Mouse (Mus musculus): ENCODE results near the gene Muc3.
"Not testable (repeated sequence)": the region's sequence is repeated elsewhere in the genome, so short reads cannot be mapped to it uniquely, and the experiment has no call there.

Gene Muc3

DNA sequence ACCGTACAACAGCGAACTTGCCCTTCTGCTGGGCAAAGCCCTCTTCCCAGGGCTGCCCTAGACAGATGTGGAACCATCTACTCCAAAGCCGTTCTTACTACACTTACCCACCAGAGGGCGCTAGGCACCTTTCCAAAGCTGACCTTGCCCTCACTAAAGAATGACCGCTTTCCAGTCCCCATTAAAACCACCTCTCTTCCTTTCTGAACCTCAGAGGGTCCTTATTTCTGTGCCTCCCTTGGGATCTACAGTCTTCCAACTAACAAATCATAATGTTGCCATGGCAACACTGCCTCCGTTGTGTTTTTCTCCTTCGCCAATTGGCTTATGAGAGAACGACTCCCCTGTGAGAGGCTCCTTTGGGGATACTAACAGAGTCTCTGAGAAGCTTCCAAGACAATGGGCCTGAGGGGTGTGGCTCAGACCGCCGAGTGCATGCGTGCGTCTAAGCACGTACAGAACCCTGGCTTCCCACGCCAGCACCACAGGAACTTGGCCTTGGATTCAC, 26.4 kb downstream of the Muc3 start:
- peak; percentile 73 for DNase-seq (ENCODE audit: low spot score)

DNA sequence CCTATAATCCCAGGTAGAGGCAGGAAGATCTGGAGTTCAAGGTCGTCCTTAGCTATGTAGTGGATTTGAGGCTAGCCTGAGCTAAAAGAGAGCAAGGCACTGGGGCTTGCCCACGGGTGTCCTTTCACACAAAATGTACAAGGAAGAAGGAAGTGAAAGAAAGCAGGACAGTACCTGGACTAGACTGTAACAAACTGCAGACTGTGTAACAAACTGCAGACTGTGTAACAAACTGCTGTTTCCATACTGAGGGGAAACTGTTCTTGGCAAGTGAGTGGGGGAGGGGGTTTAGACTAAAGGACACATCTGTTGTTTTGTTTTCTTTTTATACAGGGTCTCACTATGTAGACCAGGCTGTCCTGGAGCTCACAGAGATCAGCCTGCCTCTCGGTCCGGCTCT, 27.8 kb downstream of the Muc3 start:
- no peak for DNase-seq (ENCODE audit: low spot score)

DNA sequence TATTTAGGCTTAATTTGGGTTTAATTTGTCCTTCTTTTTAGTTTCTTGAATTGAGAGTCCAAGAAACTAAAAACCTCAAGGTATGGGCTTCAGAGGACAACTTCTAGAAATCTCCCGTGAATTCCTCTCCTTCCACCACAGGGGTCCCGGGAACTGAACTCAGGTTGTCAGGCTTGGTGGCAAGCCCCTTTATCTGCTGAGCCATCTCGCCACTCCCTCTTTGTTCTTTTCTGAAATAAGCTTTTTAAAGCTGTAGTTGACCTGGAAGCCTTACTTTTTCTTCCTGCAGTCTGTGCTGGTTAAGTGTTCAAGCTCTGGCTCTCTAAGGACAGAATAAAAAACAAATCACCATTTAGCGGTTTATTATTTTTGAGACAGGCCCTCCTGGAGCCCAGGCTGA, 30.2 kb downstream of the Muc3 start:
- no peak for DNase-seq (ENCODE audit: low spot score)

DNA sequence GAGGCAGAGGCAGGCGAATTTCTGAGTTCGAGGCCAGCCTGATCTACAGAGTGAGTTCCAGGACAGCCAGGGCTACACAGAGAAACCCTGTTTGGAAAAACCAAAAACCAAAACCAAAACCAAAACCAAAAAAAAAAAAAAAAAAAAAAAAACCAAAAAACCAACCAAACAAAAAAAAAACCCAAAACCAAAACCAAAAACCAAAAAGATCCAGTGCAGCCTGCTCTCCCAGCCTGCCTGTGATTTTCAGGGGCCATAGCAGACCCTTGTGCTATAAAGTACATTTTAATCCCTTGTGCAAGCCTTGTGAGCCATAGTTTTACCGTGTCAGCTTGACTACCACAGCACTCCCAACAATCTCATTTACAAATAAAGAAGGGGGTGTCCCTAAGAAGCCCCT, 31.1 kb downstream of the Muc3 start:
- DNase-seq (ENCODE audit: low spot score): not testable (repeated sequence)

DNA sequence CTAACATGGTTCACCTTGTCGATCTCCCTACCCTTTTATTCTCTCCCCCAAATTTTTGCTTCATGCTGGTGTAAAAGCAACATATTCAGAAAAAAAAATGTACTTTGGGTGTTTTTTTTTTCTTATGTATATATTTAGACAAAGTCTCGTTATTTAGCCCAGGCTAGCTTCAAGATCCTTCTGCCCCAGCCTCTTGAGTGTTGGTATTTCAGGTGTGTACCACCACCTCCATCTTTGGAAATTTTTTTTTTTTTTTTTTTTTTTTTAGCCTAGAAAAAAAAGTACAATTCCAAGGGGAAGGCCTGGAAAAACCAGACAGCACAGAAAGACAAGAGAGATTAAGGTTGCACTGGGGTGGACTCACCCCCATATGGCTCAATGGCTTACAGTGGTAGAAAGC, 32.1 kb downstream of the Muc3 start:
- DNase-seq (ENCODE audit: low spot score): no peak

DNA sequence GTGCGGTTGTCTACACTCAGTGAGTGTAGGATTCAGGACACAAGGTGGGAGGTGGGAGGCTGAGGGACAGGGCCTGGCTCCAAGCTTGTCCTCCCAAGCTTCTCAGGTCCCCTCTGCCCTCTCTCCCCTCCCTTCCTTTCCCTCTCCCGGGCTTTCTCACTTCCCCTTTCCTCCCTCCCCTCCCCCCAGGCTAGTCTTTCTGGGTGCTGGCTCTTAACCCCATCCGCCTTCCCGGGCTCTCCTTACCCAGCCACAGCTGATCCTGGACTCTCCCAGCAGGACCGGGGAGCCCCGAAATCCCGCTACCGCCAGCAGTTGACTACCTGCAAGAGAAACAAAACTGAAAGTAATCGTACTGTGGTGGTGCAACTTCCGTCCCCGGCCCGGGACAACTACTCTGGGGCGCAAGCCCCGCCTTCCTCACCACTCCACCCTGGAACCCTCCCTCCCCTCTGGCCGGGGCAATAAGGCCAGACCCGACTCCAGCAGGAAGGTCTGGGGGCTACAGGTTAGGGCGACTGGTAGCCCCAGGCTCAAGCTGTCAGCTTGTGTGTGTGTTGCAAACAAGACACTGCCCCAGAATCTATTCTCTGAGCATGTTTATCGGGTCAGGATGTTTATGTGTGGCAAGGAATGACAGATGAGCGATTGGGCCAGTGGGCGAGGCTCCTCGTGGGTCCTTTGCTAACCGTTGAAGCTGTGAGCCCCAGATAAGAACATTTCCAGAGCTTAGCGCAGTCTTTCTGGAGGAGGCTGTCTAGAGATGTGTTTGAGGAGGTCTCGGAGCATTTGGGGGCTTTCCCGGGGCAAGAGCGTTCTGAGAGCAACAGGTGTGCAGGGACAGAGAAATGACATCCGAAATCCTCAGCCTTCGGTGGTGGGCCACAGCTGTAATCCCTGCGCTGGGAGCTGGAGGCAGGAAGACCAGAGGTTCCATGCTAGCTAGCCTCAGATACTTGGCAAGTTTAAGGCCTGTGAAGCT, 33.0 kb downstream of the Muc3 start, which contains the start of gene Trim56:
TSS of gene Trim56 (minus strand) at position 344 of the 982 bp plus-strand sequence.
- DNase-seq (ENCODE audit: low spot score): peak; percentile 88

DNA sequence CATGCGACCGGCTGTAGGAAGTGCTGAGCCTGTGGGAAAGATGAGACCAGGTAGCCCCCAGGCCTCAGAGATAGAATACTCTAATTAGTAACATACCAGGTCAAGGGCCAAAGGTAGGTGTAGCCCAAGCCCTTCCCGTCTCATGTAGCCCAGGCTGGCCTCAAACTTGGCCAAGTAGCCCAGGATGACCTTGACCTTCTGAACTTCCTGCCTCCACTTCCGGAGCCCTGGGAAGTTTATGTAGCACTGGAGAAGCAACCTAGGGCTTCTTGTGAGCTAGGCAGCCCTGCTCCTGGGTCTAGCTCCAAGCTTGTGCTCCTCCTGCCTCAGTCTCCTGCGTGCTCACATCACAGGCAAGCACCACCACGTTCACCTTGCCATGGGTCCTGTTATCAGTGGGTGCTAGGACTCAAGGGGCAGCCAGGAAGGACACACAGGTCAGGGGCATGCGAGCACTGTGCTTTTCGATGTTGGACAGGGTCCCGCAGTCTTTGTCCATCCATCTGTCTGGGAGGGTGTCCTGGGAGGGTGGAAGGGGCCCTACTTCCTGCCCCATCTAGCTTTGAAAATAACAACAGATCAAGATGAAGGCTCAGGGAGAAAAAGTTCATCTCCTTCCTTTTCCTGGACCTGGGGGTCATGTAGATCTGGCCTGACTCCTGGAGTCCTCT, 34.1 kb downstream of the Muc3 start:
- no peak for DNase-seq (ENCODE audit: low spot score)

DNA sequence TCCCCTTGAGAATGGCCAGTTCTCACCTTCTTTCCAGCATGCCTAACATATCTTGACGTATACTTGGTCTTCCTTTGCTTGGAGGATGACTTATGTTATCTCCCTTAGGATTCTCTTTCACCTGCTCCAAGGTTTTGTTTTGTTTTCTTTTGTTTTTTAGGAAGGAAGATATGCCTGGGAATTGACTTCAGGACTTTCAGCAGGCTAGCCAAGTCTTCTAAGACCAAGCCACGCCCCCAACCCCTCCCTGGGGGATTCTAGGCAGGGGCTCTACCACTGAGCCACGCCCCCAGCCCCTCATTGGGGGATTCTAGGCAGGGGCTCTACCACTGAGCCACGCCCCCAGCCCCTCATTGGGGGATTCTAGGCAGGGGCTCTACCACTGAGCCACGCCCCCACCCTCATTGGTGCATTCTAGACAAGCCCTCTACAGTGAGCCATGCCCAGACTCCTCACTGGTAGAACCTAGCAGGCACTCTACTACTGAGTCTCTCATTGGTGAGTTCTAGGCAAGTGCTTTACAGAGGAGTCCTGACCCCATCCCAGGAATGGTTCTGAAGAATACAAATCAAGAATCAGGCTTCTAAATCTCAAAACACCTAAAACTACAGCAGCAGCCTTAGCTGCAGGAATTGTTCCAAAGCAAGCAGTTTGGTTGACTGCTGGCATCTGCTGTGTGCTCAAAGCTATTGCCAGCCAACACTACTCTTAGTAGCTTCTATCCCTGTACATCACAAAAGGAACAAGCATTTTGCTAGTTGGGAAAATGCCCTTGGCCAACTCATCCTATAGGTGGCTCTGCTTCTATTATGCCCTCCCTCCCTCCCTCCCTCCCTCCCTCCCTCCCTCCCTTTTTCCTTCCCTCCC, 37.3 kb downstream of the Muc3 start:
- DNase-seq (ENCODE audit: low spot score): no peak

DNA sequence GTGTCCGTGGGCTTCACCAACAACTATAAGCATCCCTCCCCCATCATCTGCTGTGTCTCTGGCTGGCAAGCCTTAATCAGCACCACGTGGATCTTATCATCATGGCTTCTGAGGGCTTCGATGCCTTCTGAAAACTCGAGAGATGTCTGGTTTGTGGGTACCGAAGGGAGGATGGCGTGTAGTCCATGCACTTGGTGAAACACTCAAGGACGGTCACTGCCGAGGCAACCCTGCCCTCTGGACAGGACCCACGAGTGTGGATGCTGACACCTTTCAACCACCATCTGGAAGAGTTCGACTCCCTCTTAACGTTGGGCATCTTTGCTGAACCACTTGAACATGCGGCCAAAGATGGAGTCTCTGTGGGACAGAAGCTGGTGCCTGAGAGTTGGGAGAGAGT, 38.3 kb downstream of the Muc3 start:
- DNase-seq (ENCODE audit: low spot score): no peak

DNA sequence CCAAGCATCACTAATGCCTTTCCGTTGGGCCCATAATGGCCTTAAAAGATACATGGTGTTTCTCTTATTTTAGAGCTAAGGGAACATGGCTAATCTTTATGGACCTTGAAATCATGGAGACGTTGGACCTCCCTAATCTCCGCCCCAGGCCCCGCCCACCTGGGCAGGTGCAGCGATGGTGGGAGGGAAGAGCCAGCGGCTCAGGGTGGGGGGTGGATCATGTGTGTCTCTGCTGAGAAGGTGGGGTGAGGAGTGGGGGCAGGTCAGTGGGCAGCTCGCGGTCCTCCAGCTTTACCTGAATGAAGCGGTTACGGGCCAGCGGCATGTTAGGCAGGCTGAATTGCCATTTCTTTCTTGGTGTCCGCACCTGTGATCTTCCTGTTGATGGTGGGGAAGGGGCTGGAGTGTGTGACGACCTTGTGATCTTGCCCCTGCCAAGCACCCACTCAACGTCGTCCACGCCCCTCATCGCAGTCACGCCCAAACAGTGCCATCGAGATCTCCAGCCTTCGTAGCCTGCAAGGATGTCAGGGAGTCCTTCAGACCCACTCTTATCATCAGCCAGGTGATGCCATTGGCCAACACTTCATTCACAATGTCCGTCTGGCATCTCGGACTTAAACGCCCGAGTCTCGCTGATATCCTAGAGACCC, 39.1 kb downstream of the Muc3 start:
- no peak for DNase-seq (ENCODE audit: low spot score)

DNA sequence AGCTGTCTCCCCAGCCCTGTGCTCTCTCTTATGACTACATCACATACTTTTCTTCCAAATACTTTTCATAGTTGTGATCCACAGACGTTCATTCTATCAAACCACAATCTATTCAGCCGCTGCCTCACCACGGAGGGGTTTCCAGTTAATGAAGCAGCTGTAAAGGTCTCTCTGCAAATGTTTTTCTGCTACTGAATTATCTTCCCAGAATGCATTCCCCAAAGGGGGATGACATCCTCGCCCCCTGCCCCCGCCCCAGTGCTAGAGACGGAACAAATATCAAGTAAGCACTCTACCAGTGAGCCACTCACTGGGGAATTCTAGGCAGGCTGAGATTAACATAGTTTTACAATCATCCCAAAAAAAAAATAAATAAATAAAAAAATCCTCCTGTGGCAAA, 41.0 kb downstream of the Muc3 start:
- DNase-seq (ENCODE audit: low spot score): no peak

DNA sequence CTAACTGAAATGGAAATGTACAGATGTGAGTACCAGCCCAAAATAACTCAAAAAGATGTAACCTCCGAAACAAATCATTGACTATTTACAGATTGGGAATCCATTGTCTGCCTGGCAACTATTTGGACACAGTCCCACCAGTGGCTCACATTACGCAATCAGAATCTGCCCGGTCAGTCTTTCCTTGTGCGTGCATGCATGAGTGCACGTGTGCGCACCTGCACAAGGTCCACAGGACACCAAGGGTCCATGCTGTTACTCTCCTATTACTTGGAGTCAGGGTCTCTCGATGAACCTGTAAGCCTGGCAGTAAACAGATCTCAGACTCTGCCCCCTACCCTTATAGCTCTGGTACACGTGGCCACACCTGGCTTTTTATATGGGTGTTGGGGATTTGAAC, 41.5 kb downstream of the Muc3 start:
- no peak for DNase-seq (ENCODE audit: low spot score)

DNA sequence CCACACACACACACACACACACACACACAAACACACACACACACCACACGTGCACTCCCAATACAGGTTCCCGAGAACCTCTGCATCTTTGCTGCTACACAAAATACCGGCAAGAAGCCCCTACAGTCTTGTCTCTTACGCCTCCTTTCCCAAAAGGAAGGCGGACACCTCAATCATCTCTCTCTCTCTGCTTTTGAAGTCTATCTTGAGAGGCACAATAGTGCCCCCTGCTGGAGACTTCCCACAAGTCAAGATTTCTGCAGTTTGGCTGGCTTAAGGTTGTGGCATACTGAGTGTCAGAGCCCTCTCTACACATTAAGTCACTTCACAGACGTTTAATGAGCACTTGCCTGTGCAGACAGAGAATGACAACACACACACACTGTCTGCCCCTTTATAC, 42.1 kb downstream of the Muc3 start:
- peak; percentile 92 for DNase-seq (ENCODE audit: low spot score)

DNA sequence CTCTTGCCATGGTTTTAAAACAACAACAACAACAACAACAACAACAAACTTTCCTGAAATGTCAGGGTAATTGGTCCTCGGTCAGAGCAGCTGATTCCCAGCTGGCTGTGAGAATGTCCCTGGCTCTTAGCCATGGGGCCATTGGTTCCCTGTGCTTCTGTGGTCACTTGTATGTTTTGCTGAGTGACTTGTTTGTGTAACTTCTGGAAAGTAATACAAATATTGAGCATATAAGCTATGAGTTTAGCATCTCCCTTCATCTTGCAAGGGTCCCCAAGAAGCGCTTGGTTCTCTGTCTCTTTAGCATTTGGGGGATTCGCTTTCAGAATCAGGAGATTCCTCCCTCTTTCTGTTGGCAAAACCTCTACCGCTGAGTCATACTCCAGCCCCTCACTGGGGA, 42.7 kb downstream of the Muc3 start:
- no peak for DNase-seq (ENCODE audit: low spot score)

DNA sequence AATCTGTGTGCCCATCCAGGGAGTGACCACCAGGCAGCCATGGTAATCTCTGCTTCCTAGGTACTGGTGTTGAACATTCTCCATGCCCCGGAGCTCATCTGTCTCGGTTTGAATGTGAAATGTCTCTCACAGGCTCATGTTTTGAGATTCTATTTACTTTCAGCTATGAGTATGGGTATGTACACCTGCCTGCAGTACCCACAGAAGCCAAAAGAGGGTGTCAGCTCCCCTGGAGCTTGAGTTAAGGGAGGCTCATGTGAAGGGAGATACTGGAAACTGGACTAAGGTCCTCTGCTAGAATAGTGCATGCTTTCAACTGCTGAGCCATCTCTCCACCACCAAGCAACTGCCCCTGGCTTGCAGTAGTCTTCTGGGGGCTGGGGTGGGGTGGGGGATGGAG, 45.2 kb downstream of the Muc3 start:
- no peak for DNase-seq (ENCODE audit: low spot score)

DNA sequence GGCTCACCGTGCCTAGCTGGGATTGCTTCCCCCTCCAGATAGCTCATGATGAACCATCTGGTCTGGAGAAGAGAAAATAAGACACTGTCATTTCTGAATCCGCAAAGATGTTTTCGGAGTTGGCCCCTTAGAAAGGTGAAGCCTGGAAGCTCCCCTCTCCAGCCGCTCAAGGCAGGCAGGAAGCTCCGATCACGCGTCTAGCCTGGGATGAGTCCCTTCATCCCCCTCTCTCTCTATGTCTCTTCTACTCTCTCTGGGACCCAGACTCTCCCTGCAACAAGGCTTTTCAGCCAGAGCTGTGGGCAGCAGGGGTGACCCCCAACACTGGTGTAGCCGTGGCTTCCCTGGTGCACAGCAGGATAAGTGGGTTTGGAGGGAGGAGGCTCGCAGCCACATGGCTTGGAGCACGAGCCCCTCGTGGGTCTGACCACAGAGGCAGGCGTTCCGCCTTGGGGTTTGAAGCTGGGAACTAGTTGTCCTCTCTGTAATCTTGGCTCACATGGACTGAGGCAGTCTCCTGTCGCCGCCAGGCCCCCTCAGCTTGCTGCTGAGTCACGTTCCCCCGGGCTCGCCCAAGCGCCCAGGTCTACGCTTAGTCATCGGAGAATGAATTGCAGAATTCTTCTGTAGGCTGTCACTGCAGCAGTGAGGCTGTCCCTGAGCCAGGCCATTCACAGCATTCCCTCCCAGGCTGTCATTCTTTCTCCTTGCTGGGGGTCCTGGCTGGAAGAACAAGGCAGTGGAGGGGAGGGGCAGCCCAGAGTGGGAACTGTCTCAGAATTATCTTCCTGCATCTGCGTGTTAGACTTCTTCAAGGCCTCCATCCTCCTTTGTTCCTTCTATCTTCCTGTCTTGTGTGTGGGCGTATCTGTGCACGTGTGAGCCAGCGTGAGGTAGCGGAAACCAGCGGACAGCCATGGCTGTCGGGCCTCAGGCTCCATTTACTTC, 46.3 kb downstream of the Muc3 start:
- peak; percentile 93 for DNase-seq (ENCODE audit: low spot score)

DNA sequence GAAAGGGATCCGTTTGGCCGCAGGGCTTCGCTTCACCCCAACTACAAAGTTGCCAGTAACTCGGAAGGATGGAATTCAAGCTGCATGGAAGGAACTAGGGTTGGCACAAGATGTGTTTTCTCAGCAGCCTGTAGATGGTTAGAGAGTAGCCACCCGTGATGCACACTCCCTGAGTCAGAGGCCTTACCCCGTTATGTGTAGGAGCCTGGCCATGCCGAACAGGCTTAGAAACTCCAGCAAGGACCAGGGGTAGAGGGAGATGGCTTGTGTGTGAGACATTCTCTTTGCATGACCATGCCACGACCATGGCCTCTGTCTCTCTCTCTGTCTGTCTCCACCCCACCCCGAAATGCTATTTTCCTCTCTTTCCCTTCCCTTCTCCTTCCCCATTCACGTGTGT, 47.0 kb downstream of the Muc3 start:
- DNase-seq (ENCODE audit: low spot score): no peak

DNA sequence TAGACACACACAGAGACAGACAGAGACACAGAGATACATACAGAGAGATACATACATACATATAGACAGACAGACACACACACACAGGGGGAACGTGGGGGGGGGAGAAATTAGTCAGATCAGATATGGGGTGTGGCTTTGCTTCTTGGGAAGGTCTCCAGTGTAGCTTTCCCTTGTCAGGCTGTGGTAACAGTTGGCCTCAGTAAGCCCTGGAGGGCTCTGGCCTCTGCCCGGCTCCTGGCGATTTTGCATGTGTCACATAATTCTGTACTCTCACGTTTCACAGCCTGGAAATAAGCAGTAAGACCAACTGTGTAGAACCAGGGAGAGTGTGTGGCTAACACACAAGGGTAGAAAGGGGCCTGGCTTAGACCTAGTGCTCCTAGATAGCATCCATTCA, 48.5 kb downstream of the Muc3 start:
- no peak for DNase-seq (ENCODE audit: low spot score)

DNA sequence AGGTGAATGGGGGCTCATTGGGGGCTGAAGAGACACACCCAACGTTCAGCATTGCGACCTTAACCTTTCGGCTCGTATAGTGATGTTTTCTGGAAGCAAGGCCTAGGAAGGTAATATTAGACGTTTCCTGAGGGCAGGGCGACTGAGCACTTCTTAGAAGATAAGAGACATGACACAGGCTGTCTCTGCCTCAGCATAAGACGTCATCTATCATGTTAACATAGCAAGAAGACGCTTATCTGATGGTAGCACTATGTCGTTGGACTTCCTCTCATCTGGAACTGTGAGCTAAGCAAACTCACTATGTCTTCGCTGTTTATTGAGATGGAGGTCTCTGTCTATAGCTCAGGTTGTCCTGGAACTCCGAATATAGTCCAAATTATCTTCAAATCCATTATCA, 50.7 kb downstream of the Muc3 start:
- peak; percentile 65 for DNase-seq (ENCODE audit: low spot score)

DNA sequence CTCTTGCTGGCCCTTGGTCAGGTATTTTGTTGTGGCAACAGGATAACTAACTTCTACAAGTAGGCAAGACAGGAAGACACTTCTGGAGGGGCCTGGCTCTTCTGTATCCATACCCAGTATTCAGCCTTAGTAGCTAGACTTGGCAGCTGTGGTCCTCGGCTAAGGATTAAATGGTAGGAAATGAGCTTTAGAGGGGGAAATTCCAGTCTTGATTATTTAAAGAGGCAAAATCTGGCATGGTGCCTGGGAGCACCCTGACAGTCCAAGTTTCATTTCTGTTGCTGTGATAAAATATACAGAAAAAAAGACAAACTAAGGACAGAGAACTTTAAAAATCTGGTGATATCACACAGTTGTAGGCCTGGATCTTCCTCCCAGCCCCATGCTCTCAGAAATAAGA, 53.1 kb downstream of the Muc3 start:
- no peak for DNase-seq (ENCODE audit: low spot score)

DNA sequence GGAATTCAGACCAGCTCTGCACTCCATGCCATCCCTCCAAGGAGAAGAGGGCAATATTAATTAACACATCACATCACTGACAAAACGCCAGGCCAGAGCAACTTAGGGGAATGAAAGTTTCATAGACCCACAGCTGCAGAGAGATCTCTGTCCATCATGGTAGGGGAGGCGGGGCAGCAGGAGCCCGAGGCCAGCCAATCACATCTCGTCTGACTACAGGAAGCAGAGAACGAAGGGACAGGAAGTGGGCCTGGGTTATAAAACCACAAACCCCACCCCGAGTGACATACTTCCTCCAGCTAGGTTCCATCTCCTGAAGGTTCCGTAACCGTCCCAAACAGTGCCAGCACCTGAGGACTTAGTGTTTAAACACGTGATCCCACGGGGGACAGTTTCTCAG, 54.0 kb downstream of the Muc3 start:
- no peak for DNase-seq (ENCODE audit: low spot score)
